Mouse (Mus musculus): Measurements from ENCODE around the gene Drap1.

Gene Drap1

DNA sequence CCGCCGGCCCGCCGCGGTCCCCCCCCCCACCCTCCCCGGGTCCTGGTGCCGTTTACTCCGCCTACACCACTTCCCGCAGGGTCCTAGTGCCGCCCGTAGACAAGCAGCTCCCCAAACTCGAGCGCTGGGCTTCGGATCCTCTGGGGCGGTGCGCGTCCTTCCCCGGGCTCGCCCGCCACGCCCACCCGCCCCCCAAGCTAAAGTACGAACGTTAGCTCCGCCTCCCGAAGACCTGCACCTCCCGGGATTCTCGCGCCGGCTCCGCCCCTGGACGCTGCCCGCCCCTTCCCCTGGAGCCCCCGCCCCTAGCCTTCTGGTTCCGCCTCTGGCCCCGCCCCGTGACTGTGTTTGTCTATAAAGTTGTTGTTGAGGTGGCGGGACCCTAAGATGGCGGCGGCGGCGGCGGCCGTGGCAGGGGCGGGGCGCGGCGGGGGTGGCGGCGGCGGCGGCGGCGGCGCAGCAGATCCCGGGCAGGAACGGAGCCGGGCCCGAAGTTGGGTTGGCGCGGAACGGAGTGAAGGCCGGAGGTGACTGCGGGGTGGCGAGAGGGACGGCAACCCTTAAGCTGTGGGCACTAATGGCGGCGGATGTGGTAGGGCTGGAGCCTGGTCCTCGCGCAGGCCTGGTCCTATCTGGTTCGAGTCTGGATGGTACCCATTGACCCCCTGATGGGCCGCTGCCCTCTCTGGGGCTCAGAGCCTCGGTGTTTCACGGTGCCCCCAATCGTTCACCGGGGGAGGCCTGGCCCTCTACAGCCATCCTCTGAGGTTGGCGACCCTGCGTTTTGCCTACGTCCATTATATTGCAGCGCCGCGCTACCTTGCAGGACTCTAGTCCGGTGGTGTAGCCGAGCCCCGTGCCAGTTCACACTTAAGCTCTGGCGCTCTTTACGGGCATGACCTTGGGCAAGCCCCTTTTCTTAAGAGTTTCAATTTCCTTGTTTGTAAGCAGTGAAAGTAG, at the start of gene Drap1, which contains the start of gene AI837181:
TSS of gene Drap1 (minus strand) at position 198 of the 960 bp plus-strand sequence.
TSS of gene AI837181 (plus strand) at position 363 of the 960 bp plus-strand sequence.
- CTCF ChIA-PET = interaction anchor here (0.5 to 1.3 kb wide), 3 partner anchors 18 to 83 kb away, joined by 3 to 5 read pairs (median 4); no protein-coding TSS in a partner anchor

DNA sequence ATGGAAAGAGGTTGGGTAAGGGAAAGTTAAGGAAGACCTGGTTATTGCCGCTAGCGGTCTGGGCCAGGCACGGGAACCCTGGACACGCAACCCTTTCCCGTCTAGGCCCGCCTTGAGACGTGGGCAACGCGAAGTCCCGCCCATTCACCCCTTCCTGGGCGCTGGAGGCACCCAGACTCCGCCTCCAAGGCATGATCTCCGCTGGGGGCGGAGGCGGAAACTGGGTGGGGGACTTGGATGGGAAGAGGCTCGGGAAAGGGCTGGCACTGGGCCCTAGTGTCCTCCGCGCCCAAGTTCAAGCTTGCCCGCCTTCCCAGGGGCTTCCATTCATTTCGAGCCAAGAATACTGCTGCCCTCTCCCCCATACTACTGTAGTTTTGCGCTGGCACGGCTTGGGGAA, 48.9 kb upstream of the Drap1 start, which contains the start of gene Efemp2:
TSS of gene Efemp2 (plus strand) at position 235 of the 400 bp plus-strand sequence.
- CTCF ChIA-PET = interaction anchor here (1.6 kb wide), 1 partner anchor 14 kb away, joined by 4 read pairs; the partner anchor contains the start of gene Mus81

DNA sequence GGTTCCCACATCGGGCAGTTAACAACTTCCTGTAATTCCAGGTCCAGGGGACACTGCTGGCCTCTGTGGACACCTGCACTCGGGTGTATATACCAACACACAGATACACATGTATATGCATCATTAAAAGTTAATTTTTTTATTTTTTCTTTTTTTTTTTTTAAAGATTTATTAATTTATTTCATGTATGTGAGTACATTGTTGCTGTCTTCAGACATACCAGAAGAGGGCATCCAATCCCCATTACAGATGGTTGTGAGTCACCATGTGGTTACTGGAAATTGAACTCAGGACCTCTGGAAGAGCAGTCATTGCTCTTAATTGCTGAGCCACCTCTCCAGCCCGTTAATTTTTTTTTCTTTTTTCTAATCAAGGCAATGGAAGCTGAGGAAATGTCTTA, 48.1 kb upstream of the Drap1 start:
- CTCF ChIA-PET = interaction anchor here (1.6 kb wide), 1 partner anchor 15 kb away, joined by 4 read pairs; the partner anchor contains the start of gene Mus81

DNA sequence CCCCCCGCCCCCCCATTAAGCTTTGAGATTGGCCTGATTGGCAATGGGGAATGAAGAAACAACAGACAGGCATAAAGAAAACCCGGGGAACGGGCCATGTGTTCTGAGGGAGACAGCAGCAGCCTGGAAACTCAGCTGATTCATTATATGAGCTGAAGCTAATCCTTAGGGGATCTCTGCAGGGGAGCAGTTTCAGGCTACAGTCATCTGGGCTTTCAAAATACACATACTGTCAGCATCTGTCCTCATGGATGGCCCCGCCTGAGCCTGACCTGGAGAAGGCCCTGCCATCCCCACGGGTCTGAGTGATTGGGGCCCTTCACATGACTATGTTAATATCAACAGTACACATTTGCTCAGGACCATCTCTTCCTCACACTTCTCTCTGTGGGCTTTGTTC, 47.1 kb upstream of the Drap1 start:
- CTCF ChIA-PET = interaction anchor here (0.6 to 0.7 kb wide), 4 partner anchors 13 to 1187 kb away, joined by 3 to 8 read pairs (median 6); partner anchors contain the start of gene Fosl1

DNA sequence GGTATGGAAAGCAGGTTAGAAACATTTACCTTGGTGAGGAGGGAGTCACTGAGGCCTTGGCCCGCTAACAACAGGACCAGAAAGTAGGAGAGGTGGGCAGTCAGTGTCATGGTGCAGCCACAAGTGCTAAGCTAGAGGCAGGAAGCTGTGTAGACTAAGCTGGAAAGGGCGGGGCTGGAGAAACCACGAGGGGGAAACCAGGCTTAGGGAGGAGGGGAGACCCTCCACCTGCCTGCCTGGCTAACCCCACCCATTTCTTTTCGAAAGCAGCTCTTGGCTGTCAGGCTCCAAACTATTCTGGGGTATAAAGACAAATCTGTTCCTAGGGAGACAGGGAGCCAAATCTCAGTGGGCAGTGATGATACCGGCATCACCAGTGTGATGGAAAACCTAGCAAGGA, 43.6 kb upstream of the Drap1 start, which contains the start of gene Ctsw:
TSS of gene Ctsw (minus strand) at position 134 of the 400 bp plus-strand sequence.
- CTCF ChIA-PET = no interaction called here

DNA sequence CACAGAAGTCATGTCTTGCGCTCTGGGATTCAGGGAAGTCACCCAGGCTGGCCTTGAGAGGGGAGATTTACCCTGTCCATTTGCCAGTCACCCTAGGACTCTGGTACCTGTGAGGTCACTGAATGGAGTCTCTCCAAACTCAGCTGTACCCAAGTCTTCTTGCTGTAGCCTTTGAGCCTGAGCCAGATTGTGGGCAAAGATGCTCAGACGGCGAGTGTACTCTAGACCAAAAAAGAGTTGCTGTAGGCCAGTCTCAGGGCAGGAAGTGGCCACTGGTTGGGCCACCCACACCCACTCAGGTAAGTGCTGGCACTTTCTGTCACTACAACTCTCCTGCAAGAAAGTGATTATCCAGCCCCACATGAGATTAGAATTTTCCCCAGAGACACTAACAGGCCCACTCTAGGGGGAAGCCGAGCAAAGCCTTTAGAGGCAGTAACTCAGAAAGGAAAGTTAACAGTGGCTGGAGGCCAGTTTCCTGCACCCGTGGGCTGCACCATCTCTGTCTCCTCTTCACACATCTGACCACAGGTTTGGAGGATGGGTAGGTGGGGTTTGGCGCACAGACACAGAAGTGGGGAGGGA, 42.2 kb upstream of the Drap1 start:
- CTCF ChIA-PET = no interaction called here

DNA sequence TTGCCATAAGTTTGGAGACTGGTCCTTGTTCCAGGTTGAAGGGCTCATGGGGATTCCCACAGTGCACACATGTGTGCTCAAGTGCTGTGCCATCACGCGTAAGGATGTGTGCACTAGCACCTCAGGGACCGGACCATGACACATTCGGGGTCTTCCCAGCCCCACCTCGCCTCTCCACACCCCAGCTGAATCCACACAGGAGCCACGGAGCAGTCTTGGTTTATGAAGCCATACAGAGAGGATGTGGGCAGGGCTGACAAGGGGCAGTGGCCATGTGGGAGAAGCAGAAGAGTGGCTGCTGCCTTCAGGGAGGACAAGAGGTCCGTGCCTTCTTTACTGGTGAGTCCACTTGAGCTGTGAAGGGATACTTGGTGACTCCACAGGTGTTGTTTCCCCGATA, 40.3 kb upstream of the Drap1 start:
- CTCF ChIA-PET = interaction anchor here (1.0 kb wide), 2 partner anchors 22 to 171 kb away, joined by 4 to 5 read pairs; no protein-coding TSS in a partner anchor

DNA sequence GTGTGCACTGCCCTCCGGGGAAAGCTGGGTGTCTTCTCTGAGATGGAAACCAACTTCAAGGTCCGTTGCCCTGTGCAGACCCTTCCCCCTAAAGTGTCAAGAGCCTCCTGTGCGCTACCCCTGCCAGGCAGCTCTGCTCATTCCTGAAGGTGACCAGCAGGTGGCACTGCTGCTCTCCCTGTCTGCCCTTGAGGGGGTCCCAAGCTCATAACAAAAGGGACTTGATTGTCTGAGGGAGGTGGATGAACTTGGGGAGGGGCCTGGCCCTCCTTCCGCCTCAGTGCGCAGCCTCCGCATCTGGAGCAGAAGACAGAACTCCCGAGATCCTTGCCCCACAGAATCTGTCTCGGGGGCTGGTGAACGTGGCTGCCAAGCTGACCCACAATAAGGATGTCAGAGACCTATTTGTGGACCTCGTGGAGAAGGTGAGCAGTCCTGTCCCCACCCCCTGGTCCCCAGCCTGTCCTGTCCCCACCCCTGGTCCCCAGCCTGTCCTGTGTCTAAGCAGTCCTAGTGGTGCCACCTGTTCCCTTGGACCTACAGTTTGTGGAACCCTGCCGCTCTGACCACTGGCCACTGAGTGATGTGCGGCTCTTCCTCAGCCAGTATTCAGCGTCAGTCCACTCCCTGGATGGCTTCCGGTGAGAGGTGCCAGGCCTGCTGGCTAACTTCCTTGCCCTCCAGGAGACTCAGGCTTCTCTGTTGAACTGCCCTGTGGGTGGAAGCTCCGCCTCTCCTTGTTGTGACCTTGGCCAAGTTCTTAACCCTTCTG, 39.2 kb upstream of the Drap1 start:
- CTCF ChIA-PET = interaction anchor here (1.0 to 1.5 kb wide), 4 partner anchors 11 to 170 kb away, joined by 3 to 5 read pairs (median 4); no protein-coding TSS in a partner anchor

DNA sequence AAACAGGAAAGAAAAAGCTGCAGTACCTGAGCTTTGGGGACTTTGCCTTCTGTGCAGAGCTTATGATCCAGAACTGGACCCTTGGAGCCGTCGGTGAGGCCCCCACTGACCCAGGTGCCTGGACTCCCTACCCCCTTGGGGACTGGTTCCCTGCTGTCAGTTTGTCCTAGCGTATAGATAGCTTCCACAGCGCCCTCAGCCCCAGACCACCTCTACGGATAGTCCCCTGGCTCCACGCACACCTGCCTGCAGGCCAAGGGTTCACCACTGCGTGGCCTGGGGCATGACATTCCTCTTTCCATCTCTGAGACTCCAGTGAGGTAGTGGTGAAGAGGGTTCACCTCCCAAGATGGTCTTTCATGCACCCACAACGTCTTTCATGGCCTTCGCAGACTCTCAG, 38.4 kb upstream of the Drap1 start:
- CTCF ChIA-PET = interaction anchor here (1.0 to 1.5 kb wide), 2 partner anchors 12 to 30 kb away, joined by 3 to 4 read pairs; no protein-coding TSS in a partner anchor

DNA sequence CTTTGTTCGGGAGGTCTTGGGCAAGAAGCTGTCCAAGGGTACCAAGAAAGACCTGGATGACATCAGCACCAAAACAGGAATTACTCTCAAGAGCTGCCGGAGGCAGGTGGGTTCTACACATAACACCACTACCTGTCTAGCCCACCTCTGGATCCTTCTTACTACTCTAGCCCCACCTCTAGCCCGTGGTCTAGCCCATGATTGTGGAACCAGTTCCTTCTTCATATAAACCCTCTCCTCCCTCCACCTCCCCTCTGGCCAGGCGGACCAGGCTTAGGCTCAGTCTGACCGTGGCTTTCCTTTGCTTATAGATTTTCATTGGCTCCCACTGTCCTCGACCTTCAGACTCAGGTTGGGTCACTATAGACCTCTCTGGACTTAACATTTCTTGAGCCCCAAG, 36.6 kb upstream of the Drap1 start:
- CTCF ChIA-PET = no interaction called here

DNA sequence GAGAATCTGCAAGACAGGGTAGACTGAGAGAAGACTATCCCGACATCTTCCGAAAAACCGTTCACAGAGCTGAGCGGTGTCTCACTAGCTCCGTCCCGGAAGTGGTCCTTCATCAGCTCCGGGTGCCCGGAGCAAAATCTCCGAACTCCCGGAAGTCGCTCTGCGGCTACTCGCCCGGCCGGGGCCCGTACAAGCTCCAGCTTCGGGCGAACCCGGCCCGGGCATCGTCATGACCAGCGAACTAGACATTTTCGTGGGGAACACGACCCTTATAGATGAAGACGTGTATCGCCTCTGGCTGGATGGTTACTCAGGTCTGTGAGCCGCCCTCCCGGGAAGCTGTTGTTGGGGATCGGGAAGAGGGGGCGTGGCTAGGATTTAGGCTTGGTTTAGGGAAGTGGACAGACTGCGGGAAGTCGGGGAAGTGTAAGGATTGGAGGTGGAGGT, 35.7 kb upstream of the Drap1 start, which contains the start of gene Fibp:
TSS of gene Fibp (plus strand) at position 151 of the 447 bp plus-strand sequence.
- CTCF ChIA-PET = no interaction called here

DNA sequence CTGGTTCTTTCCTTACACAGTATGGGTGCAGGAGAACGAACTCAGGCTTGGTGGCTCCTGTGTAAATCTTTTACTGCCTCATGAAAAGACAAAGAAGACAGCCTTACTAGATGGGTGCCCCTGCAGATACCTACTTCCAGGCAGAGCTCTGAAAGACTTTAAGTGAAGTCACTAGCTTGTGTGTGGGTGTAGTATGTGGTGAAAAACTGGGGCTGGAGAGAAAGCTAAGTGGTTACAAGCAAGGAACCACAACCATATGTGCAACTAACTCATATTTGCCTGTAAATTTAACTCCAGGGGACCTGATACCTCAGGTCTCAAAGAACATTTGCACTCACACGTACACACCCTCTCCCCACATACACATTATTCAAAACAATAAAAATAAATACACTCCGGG, 35.1 kb upstream of the Drap1 start:
- CTCF ChIA-PET = no interaction called here

DNA sequence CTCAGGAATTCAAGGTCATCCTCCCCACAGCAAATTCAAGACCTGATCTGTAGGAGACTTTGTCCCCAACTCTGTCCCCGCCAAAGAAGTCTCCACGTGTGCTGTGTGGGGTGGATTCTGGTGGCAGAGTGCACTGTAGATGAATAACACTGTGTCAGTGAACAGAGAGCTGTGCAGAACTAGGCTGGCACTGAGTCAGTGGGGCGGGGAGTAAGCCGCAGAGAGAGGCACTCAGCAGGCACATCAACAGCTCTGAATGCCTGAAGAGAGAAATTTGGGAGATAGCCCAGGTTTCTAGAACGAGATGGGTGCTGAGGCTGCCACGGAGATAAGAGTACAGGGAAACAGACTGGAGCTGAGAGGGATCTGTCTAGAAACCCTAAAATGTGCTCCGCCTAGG, 34.2 kb upstream of the Drap1 start:
- CTCF ChIA-PET = interaction anchor here (0.6 to 1.6 kb wide), 2 partner anchors 13 to 29 kb away, joined by 3 to 8 read pairs; partner anchors contain the start of gene Mus81

DNA sequence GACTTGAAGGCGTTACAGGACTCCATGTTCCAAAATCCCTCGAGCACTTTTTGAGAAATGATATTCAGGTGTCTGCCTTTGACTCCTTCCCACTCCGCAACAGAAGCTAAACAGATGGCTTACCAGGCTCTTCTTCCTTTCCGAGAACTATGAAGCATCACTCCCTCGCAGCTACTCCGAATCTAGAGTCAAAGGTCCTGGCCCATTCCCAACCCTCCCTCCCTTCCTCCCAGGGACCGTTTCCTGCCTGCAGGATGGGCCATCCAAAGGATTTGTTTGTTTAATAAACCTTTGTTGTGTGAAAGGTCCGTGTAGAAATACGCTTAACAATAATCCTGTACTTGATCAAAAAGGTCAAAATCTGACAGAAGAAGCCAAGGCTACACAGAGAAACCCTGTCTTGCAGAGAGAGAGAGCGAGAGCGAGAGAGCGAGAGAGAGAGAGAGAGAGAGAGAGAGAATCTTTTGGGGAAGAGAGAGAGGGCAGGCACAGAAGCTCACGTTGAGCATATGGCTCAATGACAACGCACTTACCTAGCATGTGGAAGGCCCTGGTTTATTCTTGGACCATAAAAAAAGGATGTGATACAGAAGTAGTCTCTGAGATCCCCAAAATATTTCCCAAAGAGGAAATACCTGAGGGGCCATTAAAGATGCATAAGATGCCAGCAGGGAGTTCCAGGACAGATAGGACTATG, 33.1 kb upstream of the Drap1 start, which contains the start of gene Ccdc85b:
TSS of gene Ccdc85b (minus strand) at position 149 of the 697 bp plus-strand sequence.
- CTCF ChIA-PET = interaction anchor here (1.6 kb wide), 1 partner anchor 30 kb away, joined by 3 read pairs; the partner anchor contains the start of gene Mus81

DNA sequence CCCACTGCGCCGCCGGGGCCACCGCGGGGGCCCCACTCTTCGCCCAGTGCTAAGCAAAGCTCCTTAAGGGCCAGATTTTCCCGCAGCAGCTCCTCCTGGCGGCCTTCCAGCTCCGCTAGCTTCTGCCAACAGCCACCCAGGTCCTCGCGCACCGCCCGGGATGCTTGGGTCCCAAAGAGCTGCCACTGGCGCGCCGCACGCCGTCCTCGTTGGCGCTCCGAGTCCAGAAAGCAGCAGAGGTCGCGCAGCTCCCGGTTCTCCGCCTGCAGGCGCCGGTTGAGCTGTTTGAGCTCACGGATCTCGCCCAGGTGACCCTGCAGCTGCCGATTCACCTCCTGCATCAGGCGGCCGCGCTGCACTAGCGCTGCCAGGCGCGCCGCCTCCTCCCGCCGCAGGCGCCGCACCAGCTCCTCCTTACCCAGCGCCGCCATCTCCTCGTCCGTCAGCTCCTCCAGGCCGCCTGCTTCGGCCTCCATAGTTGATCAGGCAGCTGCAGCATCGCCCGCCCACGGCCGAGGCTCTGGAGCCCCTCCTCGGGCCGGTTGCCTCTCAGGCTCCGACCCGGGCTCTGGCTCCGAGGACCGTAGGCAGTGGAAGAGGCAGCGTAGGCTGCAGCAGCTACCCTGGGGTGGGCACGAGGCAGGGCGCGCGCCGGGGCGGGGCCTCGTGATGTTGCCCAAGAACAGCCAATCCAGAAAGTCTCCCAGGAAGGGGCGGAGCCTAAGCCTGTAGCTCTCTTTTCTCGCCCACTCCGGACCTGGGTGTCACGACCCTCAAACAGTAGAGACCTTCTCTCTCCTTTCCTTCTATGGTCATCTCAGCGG, 32.4 kb upstream of the Drap1 start:
- CTCF ChIA-PET = interaction anchor here (0.7 kb wide), 1 partner anchor 23 kb away, joined by 3 read pairs; no protein-coding TSS in a partner anchor

DNA sequence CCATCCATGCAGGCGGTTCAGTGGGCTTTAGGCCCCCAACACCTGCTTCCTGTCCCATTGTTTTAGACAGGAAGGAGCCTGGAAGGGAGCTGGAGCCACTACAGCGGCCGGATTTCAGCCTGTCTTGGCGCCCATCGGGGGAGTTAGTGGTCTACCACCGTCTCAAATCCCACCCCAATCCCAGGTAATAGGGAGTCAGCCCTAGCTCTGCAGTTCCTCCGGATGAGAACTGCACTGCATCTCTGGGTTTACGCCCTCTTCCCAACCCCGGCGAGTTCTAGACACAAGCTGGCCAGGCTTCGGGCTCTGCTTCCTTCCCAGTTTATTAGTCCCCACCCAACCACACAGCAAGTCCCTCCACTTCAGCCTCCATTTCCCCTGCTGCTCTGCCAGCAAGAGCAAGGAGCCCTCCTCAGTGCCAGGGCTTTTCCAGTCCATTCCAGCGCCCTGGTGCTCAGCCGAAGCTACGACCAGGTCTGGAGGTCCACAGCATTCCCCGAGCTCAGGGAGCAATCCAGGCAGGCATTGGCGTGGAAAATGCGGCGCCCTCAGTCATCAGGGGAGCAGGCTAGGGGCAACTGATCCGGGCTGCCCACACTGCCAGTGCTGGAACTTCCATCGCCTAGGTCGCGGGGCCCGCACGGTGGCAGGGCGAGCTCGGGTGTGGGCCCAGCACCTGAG, 31.6 kb upstream of the Drap1 start:
- CTCF ChIA-PET = interaction anchor here (0.6 to 0.7 kb wide), 2 partner anchors 21 to 22 kb away, joined by 3 to 4 read pairs; no protein-coding TSS in a partner anchor

DNA sequence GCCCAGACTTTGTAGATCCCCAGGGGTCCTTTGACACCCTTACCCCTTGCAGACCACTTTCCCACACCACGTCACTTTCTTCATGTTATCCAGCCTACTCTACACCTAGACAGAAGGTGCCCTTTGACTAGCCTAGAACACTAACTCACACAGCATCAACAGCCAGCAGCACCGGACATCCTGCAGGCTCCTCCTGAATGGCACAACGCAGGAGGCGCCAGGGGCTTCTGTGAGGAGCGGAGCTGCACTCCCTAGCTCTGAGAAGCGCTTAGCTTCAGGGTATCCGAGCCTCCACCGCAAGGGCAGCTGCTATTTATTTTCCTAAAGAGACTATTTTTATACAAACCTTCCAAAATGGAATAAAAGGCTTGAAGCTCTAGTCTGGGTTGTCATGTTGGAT, 30.8 kb upstream of the Drap1 start:
- CTCF ChIA-PET = no interaction called here

DNA sequence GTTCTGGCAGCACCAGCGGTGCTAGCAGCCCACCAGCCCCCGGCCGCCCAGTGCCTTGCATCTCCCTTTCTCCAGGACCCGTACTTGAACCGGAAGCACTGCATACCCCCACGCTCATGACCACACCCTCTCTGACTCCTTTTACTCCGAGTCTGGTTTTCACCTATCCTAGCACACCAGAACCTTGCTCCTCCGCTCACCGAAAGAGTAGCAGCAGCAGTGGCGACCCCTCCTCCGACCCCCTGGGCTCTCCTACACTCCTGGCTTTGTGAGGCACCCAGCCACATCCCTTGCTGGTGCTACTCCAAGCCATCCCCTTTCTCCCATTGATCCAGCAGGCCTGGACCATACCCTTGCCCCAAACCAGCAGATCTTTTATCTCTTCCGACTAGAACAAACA, 30.3 kb upstream of the Drap1 start:
- CTCF ChIA-PET = no interaction called here

DNA sequence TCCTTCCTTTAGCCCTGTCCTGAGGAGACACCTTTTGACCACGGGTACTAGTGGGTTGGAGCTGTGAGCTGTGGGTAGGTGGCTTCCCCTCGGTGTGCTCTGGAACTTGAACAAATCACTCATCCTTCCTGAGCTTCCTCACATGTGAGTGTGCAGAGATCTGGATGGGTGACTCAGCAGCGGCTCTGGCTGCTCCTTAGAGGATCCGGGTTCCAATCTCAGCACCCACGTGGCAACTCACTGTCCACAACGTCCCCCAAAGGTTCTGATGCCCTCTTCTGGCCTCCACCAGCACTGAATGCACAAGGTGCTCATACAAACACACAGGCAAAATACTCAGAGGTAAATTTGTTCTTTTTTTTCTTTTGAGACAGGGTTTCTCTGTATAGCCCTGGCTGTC, 27.0 kb upstream of the Drap1 start:
- CTCF ChIA-PET = no interaction called here
